Mouse (Mus musculus) intestine, embryonic 16.5 days (tissue): ENCODE data around the gene Syt15. TPM values are rescaled to one million over a fixed set of nuclear protein-coding genes. Genes with fewer than 3 reads are reported as not detected.
"Not testable (repeated sequence)": the region's sequence is repeated elsewhere in the genome, so short reads cannot be mapped to it uniquely, and the experiment has no call there.

Experiments
- ATAC-seq: fragments of 200-750 bp; cut with Nextera tagmentation; 2 replicates; pipeline ENCODE4 v1.8.0; 2017; ENCODE audit warnings: moderate TSS enrichment, moderate library complexity
- H3K27ac ChIP-seq: fragments of 300-500 bp; sonication (generic); 2 replicates; pipeline ENCODE4 v1.5.1; 2014; ENCODE audit warnings: mild to moderate bottlenecking, low read length
- H3K27me3 ChIP-seq: fragments of 300-500 bp; sonication (generic); replicated peaks from 2 replicates; pipeline ENCODE4 v1.6.1; 2014; ENCODE audit warnings: low read length, control low read depth, mixed read lengths; ENCODE audit not compliant: control insufficient read depth, insufficient read depth
- H3K36me3 ChIP-seq: fragments of 300-500 bp; sonication (generic); 2 replicates; pipeline ENCODE4 v1.6.1; 2014; ENCODE audit warnings: low read length, control low read depth; ENCODE audit not compliant: control insufficient read depth, insufficient read depth
- H3K4me1 ChIP-seq: fragments of 300-500 bp; sonication (generic); 2 replicates; pipeline ENCODE4 v1.6.1; 2014; ENCODE audit warnings: low read length, control low read depth, mixed read lengths; ENCODE audit not compliant: control insufficient read depth, insufficient read depth
- H3K4me2 ChIP-seq: fragments of 300-500 bp; sonication (generic); 2 replicates; pipeline ENCODE4 v1.6.1; 2014; ENCODE audit warnings: low read depth, low read length, control low read depth
- H3K4me3 ChIP-seq: fragments of 300-500 bp; sonication (generic); 2 replicates; pipeline ENCODE4 v1.5.1; 2014; ENCODE audit warnings: mild to moderate bottlenecking, low read length
- H3K9ac ChIP-seq: fragments of 300-500 bp; sonication (generic); 2 replicates; pipeline ENCODE4 v1.6.1; 2014; ENCODE audit warnings: low read depth, low read length
- H3K9me3 ChIP-seq: fragments of 300-500 bp; sonication (generic); 2 replicates; pipeline ENCODE4 v1.6.1; 2016; ENCODE audit warnings: low read length, control low read depth; ENCODE audit not compliant: control insufficient read depth
- WGBS: fragments of 180-500 bp; shearing (Covaris S2); extraction: QIAGEN DNeasy Blood & Tissue Kit; methylation state at CpG from one replicate; pipeline ENCODE4 v1.1.7; 2014; 5-methylcytosine and 5-hydroxymethylcytosine counted together
- polyA plus RNA-seq: library from polyadenylated mRNA; unstranded; fragments of >200 nt; fragmentation: Nextera tagmentation; extraction: Ambion mirVana; gene quantifications from 2 replicates; pipeline ENCODE4 v1.2.1, GENCODE M21; 2015

The Syt15 gene
- polyA plus RNA-seq, 1 experiment from 2014 or later: 0.86 TPM

- Histone ChIP-seq H3K36me3 (no peaks in the 10 kb centered on the region), H3K4me3 (no peak overlapping the region), H3K4me1 (no peaks in the 10 kb centered on the region), H3K9me3 (no peaks in the 10 kb centered on the region), H3K27ac (no peak overlapping the region), H3K4me2 (no peak overlapping the region), H3K27me3 (no peaks in the 10 kb centered on the region), H3K9ac (no peak overlapping the region)
- ATAC-seq: no peak
- 70% methylated on average over 10 of the region's 10 CpGs for WGBS
Observed at GRCm38 (mm10) chr14:34240263-34240662, 20.9 kb downstream of the Syt15 start.

- 48% methylated on average over 6 of the region's 6 CpGs for WGBS
- no peak overlapping the region for H3K4me2 ChIP-seq
Observed at GRCm38 (mm10) chr14:34240676-34241075, 21.3 kb downstream of the Syt15 start.

GRCm38 (mm10) chr14:34252470-34253145 is 33.2 kb downstream of the Syt15 start:
- H3K27me3 ChIP-seq: no peaks in the 10 kb centered on the region
- H3K9me3 ChIP-seq: no peaks in the 10 kb centered on the region
- H3K4me3 ChIP-seq: no peak overlapping the region
- H3K9ac ChIP-seq: no peak overlapping the region
- peak; percentile 52 for ATAC-seq
- no peak overlapping the region for H3K4me2 ChIP-seq
- H3K4me1 ChIP-seq: peaks cover 6% of the 10 kb centered on the region; the same call in 1 of the 2 replicates
- peak overlapping the region; percentile 9; the same call in 1 of the 2 replicates for H3K27ac ChIP-seq
- 35% methylated on average over 5 of the region's 6 CpGs for WGBS
- no peaks in the 10 kb centered on the region for H3K36me3 ChIP-seq

More at GRCm38 (mm10) chr14:34240676-34241075, 21.3 kb downstream of the Syt15 start:
- H3K27me3 ChIP-seq: no peaks in the 10 kb centered on the region
- H3K4me1 ChIP-seq: no peaks in the 10 kb centered on the region
- H3K36me3 ChIP-seq: no peaks in the 10 kb centered on the region
- H3K4me3 ChIP-seq: no peak overlapping the region
- no peak overlapping the region for H3K9ac ChIP-seq
- H3K9me3 ChIP-seq: no peaks in the 10 kb centered on the region
- no peak overlapping the region for H3K27ac ChIP-seq
- no peak for ATAC-seq

- Histone ChIP-seq H3K27me3 (no peaks in the 10 kb centered on the region), H3K9me3 (no peaks in the 10 kb centered on the region), H3K27ac (no peak overlapping the region), H3K36me3 (no peaks in the 10 kb centered on the region), H3K4me1 (peaks cover 6% of the 10 kb centered on the region; the same call in 1 of the 2 replicates), H3K9ac (no peak overlapping the region), H3K4me3 (no peak overlapping the region), H3K4me2 (no peak overlapping the region)
- WGBS: 82% methylated on average over 4 of the region's 4 CpGs
- no peak for ATAC-seq
Observed at GRCm38 (mm10) chr14:34253261-34253660, 33.9 kb downstream of the Syt15 start.

GRCm38 (mm10) chr14:34258525-34258924 is 39.1 kb downstream of the Syt15 start:
- ATAC-seq, H3K36me3 ChIP-seq, H3K9me3 ChIP-seq, H3K4me2 ChIP-seq, H3K27ac ChIP-seq, H3K4me3 ChIP-seq, H3K9ac ChIP-seq, H3K4me1 ChIP-seq, H3K27me3 ChIP-seq: not testable (repeated sequence)
- WGBS: 83% methylated on average over 3 of the region's 3 CpGs

- no peak overlapping the region for H3K27ac ChIP-seq
- no peaks in the 10 kb centered on the region for H3K9me3 ChIP-seq
- no peak overlapping the region for H3K9ac ChIP-seq
- H3K36me3 ChIP-seq: no peaks in the 10 kb centered on the region
- H3K4me3 ChIP-seq: no peak overlapping the region
- no peaks in the 10 kb centered on the region for H3K4me1 ChIP-seq
- 55% methylated on average over 9 of the region's 9 CpGs for WGBS
- H3K27me3 ChIP-seq: no peaks in the 10 kb centered on the region
- ATAC-seq: no peak
- no peak overlapping the region for H3K4me2 ChIP-seq
Observed at GRCm38 (mm10) chr14:34268046-34268445, 48.7 kb downstream of the Syt15 start.

GRCm38 (mm10) chr14:34273280-34273679 is 53.9 kb downstream of the Syt15 start:
- Histone ChIP-seq H3K9me3 (no peaks in the 10 kb centered on the region), H3K36me3 (no peaks in the 10 kb centered on the region), H3K4me2 (no peak overlapping the region), H3K9ac (no peak overlapping the region), H3K4me3 (no peak overlapping the region), H3K27ac (no peak overlapping the region), H3K4me1 (peaks cover 3% of the 10 kb centered on the region), H3K27me3 (no peaks in the 10 kb centered on the region)
- no peak for ATAC-seq
- WGBS: 46% methylated on average over 2 of the region's 2 CpGs

- H3K36me3 ChIP-seq: no peaks in the 10 kb centered on the region
- ATAC-seq: peak; percentile 11; the same call in 1 of the 2 replicates
- WGBS: 75% methylated on average over 3 of the region's 3 CpGs
- H3K9ac ChIP-seq: no peak overlapping the region
- no peak overlapping the region for H3K27ac ChIP-seq
- H3K9me3 ChIP-seq: no peaks in the 10 kb centered on the region
- peaks cover 3% of the 10 kb centered on the region for H3K4me1 ChIP-seq
- H3K27me3 ChIP-seq: no peaks in the 10 kb centered on the region
- no peak overlapping the region for H3K4me2 ChIP-seq
- H3K4me3 ChIP-seq: no peak overlapping the region
Observed at GRCm38 (mm10) chr14:34274141-34274540, 54.7 kb downstream of the Syt15 start.

GRCm38 (mm10) chr14:34275225-34275624 is 55.8 kb downstream of the Syt15 start:
- peak; percentile 95 for ATAC-seq
- Histone ChIP-seq H3K4me3 (no peak overlapping the region), H3K27ac (peak overlapping the region; percentile 57; the same call in 1 of the 2 replicates), H3K36me3 (no peaks in the 10 kb centered on the region), H3K4me2 (peak overlapping the region; percentile 19; the same call in 1 of the 2 replicates), H3K9ac (no peak overlapping the region), H3K9me3 (no peaks in the 10 kb centered on the region), H3K4me1 (peaks cover 3% of the 10 kb centered on the region), H3K27me3 (no peaks in the 10 kb centered on the region)
- WGBS: 54% methylated on average over 4 of the region's 4 CpGs

GRCm38 (mm10) chr14:34279726-34280125 is 60.3 kb downstream of the Syt15 start:
- Histone ChIP-seq H3K36me3 (no peaks in the 10 kb centered on the region), H3K27ac (no peak overlapping the region), H3K9me3 (no peaks in the 10 kb centered on the region), H3K4me3 (no peak overlapping the region), H3K27me3 (no peaks in the 10 kb centered on the region), H3K4me1 (no peaks in the 10 kb centered on the region; the same call in none of the 2 replicates), H3K4me2 (no peak overlapping the region), H3K9ac (no peak overlapping the region)
- no peak for ATAC-seq
- 83% methylated on average over 4 of the region's 4 CpGs for WGBS
